Mouse (Mus musculus): ENCODE results near the gene Rab1b. TPM values are rescaled to one million over a fixed set of nuclear protein-coding genes. Genes with fewer than 3 reads are reported as not detected.
A peak's percentile ranks its signal among the peaks of the same experiment; 100 is the strongest.

The Rab1b gene
- polyA plus RNA-seq, 1 experiment from 2014 or later = 90.6 TPM

DNA sequence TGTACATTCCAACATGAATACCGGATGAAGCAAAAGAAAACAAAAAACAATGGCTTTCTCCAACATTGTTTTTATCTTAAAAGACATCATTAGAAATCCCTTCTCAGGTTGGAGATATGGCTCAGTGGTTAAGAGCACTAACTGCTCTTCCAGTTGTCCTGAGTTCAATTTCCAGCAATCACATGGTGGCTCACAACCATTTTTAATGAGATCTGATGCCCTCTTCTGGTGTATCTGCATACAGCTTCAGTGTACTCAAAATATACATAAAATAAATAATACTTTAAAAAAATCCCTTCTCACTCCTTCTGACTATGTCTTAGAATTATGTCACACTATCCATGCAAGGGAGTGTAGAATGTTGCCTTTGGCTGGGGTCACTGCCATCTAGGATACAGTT is 27.6 kb downstream of the Rab1b start:
- Histone ChIP-seq H3K4me1 (ENCODE audit: insufficient read depth) (no peaks in the 10 kb centered on the region), H3K4me2 (ENCODE audit: low read depth, low read length) (no peak overlapping the region), H3K27ac (ENCODE audit: low read depth) (no peak overlapping the region), H3K36me3 (replicated peaks; ENCODE audit: insufficient read depth, low read length) (no peaks in the 10 kb centered on the region), H3K9me3 (ENCODE audit: low read length) (no peaks in the 10 kb centered on the region), H3K4me3 (ENCODE audit: low read depth, low read length) (no peak overlapping the region), H3K27me3 (ENCODE audit: insufficient read depth, low read length) (peaks cover 48% of the 10 kb centered on the region), H3K9ac (replicated peaks) (no peak overlapping the region)
- TF ChIP-seq EP300 (IDR thresholded peaks at IDR 0.05; ENCODE audit: low read depth) = no peak
- TF ChIP-seq CTCF (IDR thresholded peaks at IDR 0.05; ENCODE audit: low read depth) = no peak
- WGBS (ENCODE audit: insufficient replicate concordance) = 76% methylated on average over 1 of the region's 1 CpGs
- no peak for ATAC-seq
- no peak for DNase-seq

DNA sequence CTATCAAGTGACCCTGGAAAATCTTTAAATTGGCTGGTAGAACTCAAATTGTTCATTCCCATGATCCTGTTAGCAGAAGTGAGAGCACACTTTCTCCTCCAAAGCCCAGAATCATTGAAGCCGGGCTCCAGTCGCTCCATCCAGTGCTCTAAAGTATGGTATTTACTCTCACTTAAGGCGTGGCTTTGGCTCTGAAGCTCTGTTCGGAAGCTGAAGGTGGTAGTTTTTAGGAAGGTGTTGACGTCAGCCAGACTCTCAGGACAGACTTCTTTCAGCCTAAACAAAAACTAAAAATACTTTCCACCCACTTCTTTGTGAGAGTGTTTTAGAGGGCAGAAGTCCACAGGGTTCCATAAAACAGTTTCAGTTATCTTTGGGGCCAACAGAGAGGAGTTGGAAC is 33.4 kb downstream of the Rab1b start:
- Histone ChIP-seq H3K36me3 (replicated peaks; ENCODE audit: insufficient read depth, low read length) (no peaks in the 10 kb centered on the region), H3K27ac (ENCODE audit: low read depth) (no peak overlapping the region), H3K27me3 (ENCODE audit: insufficient read depth, low read length) (peaks cover 45% of the 10 kb centered on the region), H3K4me2 (ENCODE audit: low read depth, low read length) (no peak overlapping the region), H3K4me3 (ENCODE audit: low read depth, low read length) (no peak overlapping the region), H3K9me3 (ENCODE audit: low read length) (no peaks in the 10 kb centered on the region), H3K4me1 (ENCODE audit: insufficient read depth) (peaks cover 20% of the 10 kb centered on the region), H3K9ac (replicated peaks) (no peak overlapping the region)
- TF ChIP-seq CTCF (IDR thresholded peaks at IDR 0.05; ENCODE audit: low read depth) (no peak), EP300 (IDR thresholded peaks at IDR 0.05; ENCODE audit: low read depth) (no peak)
- ATAC-seq = no peak
- WGBS (ENCODE audit: insufficient replicate concordance) = 32% methylated on average over 5 of the region's 5 CpGs
- no peak for DNase-seq

DNA sequence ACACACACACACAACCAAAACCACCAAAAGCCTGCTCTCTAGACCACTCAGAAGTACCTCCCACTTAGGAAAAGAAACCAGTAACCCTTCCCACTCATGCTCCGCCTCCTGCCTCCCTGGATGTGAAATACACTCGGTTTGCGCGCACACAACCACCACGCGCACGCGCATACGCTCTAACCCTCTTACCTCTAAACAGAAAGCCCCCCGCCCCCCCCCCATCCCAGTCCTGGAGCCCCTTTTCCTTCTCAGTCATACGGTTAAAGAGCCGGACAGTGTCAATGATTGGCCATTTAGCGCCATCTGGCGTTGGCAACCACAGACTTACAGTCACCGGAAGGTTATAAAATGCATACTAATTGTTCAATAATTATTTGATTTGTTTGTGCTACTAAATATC is 33.8 kb downstream of the Rab1b start:
- DNase-seq (peak; percentile 78), ATAC-seq (no peak; the same call in 1 of the 2 replicates)
- Histone ChIP-seq H3K36me3 (replicated peaks; ENCODE audit: insufficient read depth, low read length) (no peaks in the 10 kb centered on the region), H3K4me1 (ENCODE audit: insufficient read depth) (peaks cover 23% of the 10 kb centered on the region), H3K27me3 (ENCODE audit: insufficient read depth, low read length) (peaks cover 46% of the 10 kb centered on the region), H3K4me2 (ENCODE audit: low read depth, low read length) (peak overlapping the region; percentile 83), H3K4me3 (ENCODE audit: low read depth, low read length) (peak overlapping the region; percentile 50), H3K9me3 (ENCODE audit: low read length) (no peaks in the 10 kb centered on the region), H3K9ac (replicated peaks) (no peak overlapping the region), H3K27ac (ENCODE audit: low read depth) (no peak overlapping the region)
- TF ChIP-seq EP300 (IDR thresholded peaks at IDR 0.05; ENCODE audit: low read depth) (no peak), CTCF (IDR thresholded peaks at IDR 0.05; ENCODE audit: low read depth) (peak; percentile 75)
- 1% methylated on average over 15 of the region's 15 CpGs for WGBS (ENCODE audit: insufficient replicate concordance)

DNA sequence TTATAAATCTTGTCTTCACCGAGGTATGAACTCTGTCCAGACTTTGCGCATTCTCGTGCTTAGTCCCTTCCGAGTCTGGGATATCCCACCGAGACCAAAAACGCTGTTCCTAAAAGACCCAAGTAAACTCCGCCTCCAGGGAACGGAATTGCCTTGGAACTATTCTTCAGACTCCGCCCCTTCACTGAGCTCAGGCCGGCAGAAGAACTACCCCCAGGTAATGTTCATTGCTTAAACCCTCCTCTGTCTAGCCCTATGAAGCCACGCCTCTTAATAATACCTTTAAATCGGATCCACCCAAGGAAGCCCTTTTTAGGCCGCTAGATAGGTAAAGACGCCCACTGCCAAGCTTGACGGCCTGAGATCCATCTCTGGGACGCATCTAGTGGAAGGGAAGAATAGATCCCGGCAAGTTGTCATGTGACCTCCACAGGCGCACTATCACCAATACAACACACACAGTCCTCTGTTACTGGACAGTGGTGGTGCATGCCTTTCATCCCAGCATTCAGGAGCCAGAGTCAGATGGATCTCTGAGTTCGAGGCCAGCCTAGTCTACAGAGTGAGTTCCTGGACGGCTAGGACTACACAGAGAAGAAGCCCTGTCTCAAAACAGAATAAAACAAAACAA is 34.4 kb downstream of the Rab1b start:
- Histone ChIP-seq H3K9me3 (ENCODE audit: low read length) (no peaks in the 10 kb centered on the region), H3K9ac (replicated peaks) (no peak overlapping the region), H3K4me3 (ENCODE audit: low read depth, low read length) (peak overlapping the region; percentile 50), H3K27me3 (ENCODE audit: insufficient read depth, low read length) (peaks cover 50% of the 10 kb centered on the region), H3K4me1 (ENCODE audit: insufficient read depth) (peaks cover 28% of the 10 kb centered on the region), H3K4me2 (ENCODE audit: low read depth, low read length) (peak overlapping the region; percentile 83), H3K36me3 (replicated peaks; ENCODE audit: insufficient read depth, low read length) (no peaks in the 10 kb centered on the region), H3K27ac (ENCODE audit: low read depth) (no peak overlapping the region)
- TF ChIP-seq EP300 (IDR thresholded peaks at IDR 0.05; ENCODE audit: low read depth) (no peak), CTCF (IDR thresholded peaks at IDR 0.05; ENCODE audit: low read depth) (no peak)
- ATAC-seq = peak; percentile 26; the same call in 1 of the 2 replicates
- DNase-seq = no peak
- 5% methylated on average over 20 of the region's 20 CpGs for WGBS (ENCODE audit: insufficient replicate concordance)

DNA sequence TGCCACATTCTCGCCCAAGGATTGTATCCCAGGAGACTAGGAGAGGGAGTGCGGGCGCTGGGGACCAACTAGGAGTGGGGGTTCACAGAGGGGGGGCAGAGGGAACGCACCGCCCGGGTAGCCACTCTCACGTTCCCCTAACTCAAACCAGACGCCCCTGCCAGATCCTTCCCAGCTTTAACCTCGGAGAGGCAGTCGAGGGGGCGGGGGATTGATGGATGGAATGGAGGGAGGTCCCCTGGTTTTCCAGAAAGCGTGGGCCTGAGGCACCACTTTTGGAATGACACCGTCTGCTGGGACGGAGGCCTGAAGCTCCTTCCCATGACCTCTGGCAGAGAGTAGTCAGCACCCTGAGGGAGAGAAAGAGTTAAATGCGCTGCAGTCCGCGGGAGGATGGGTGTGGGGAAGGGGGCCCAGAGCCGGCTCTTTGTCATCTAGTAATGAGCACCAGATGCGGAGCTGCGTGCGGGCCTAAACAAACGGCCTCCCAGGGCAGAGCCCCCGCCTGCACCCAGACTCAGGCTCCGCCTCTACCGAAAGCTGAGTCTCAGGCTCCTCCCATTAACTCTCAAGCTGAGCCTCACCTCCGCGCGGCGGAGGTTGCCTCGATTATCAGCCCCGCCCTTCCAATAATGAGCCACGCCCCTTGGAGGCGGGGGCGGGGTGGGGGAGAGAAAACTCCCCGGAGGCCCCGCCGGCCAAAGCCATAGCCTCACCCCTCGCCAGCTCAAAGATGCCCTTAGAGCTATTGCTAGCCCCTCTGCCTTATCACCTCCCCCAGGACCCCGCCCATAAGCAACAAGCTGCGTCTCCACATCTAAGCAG is 35.1 kb downstream of the Rab1b start:
- H3K36me3 ChIP-seq (replicated peaks; ENCODE audit: insufficient read depth, low read length) = no peaks in the 10 kb centered on the region
- H3K27ac ChIP-seq (ENCODE audit: low read depth) = no peak overlapping the region
- TF ChIP-seq EP300 (IDR thresholded peaks at IDR 0.05; ENCODE audit: low read depth) (no peak), CTCF (IDR thresholded peaks at IDR 0.05; ENCODE audit: low read depth) (no peak)
- H3K9ac ChIP-seq (replicated peaks) = peak overlapping the region; percentile 18; the same call in 1 of the 2 replicates
- peak overlapping the region; percentile 50 for H3K4me3 ChIP-seq (ENCODE audit: low read depth, low read length)
- H3K9me3 ChIP-seq (ENCODE audit: low read length) = no peaks in the 10 kb centered on the region
- 3% methylated on average over 40 of the region's 40 CpGs for WGBS (ENCODE audit: insufficient replicate concordance)
- peak; percentile 76 for ATAC-seq
- peak overlapping the region; percentile 83 for H3K4me2 ChIP-seq (ENCODE audit: low read depth, low read length)
- H3K27me3 ChIP-seq (ENCODE audit: insufficient read depth, low read length) = peaks cover 54% of the 10 kb centered on the region
- peaks cover 28% of the 10 kb centered on the region for H3K4me1 ChIP-seq (ENCODE audit: insufficient read depth)
- peak; percentile 80 for DNase-seq

DNA sequence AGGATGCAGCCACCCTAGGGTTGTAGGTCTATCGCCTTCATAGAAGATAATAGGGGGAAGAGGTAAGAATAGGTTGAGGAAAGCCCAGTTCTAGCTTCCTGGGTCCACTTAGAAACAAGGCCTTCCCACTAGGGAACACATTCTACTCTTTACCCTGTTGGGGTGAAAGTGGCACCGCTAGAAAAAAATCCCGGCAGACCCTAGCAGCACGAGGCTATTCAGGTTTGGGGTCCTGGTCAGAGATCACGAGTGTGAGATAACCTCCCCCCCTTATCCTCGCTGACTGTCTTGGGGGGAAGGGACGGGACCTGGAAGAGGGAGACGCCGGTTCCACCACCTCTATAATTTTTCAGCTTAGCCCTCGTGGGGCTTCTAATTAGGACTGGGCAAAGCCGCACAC is 35.8 kb downstream of the Rab1b start:
- H3K9me3 ChIP-seq (ENCODE audit: low read length) = no peaks in the 10 kb centered on the region
- H3K4me1 ChIP-seq (ENCODE audit: insufficient read depth) = peaks cover 28% of the 10 kb centered on the region
- peaks cover 55% of the 10 kb centered on the region for H3K27me3 ChIP-seq (ENCODE audit: insufficient read depth, low read length)
- H3K27ac ChIP-seq (ENCODE audit: low read depth) = no peak overlapping the region
- DNase-seq (no peak), ATAC-seq (no peak)
- WGBS (ENCODE audit: insufficient replicate concordance) = 17% methylated on average over 10 of the region's 11 CpGs
- H3K36me3 ChIP-seq (replicated peaks; ENCODE audit: insufficient read depth, low read length) = no peaks in the 10 kb centered on the region
- peak overlapping the region; percentile 83 for H3K4me2 ChIP-seq (ENCODE audit: low read depth, low read length)
- H3K4me3 ChIP-seq (ENCODE audit: low read depth, low read length) = 0 out of 2 replicates have a peak overlapping the region, but pooled peaks have one; percentile 50
- H3K9ac ChIP-seq (replicated peaks) = no peak overlapping the region
- TF ChIP-seq CTCF (IDR thresholded peaks at IDR 0.05; ENCODE audit: low read depth) (no peak), EP300 (IDR thresholded peaks at IDR 0.05; ENCODE audit: low read depth) (no peak)

Data from liver, postnatal 0 days (tissue).